Mouse (Mus musculus): ENCODE data around the gene Gm17509. TPM values are rescaled to one million over a fixed set of nuclear protein-coding genes. Genes with fewer than 3 reads are reported as not detected.
"Not testable (repeated sequence)": the region's sequence is repeated elsewhere in the genome, so short reads cannot be mapped to it uniquely, and the experiment has no call there.

Gm17509 gene
- polyA plus RNA-seq, 1 experiment from 2014 or later, result 0.32 TPM

DNA sequence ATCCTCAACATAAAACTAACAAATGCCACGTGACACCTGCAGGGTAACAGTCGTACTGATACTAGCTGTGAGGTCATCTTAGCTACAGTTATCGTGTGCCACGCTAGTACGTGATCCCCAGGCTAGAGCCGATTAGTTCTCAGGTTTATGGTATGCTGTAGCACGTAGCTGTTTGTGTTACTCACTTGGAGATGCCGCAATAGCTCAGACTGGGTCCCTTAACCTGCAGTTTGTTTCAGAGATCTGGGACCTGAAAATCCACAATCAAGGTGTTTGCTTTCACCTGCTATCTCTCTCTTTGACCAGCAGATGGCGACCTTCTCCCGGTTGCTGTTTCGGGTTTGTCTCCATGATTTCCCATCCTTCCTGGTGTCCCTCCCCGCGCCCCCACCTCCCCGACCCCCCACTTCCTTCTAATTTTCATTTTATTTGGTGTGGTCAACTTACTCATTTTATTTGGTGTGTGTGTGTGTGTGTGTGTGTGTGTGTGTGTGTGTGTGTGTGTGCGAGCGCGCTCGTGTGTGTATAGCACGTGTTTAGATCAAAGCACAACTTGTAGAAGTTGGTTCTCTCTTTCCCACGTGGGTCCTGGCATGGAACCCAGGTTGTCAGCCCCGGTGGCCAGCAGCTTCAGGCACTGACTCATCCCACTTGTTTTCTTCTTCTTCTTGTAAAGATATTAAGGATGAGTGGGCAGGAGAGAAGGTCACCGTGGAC is 18.0 kb downstream of the Gm17509 start:
- no peak overlapping the region for H3K27ac ChIP-seq (replicated peaks)
- ATAC-seq (ENCODE audit: low read depth), result peak; percentile 69
- 47% methylated on average over 22 of the region's 22 CpGs for WGBS

DNA sequence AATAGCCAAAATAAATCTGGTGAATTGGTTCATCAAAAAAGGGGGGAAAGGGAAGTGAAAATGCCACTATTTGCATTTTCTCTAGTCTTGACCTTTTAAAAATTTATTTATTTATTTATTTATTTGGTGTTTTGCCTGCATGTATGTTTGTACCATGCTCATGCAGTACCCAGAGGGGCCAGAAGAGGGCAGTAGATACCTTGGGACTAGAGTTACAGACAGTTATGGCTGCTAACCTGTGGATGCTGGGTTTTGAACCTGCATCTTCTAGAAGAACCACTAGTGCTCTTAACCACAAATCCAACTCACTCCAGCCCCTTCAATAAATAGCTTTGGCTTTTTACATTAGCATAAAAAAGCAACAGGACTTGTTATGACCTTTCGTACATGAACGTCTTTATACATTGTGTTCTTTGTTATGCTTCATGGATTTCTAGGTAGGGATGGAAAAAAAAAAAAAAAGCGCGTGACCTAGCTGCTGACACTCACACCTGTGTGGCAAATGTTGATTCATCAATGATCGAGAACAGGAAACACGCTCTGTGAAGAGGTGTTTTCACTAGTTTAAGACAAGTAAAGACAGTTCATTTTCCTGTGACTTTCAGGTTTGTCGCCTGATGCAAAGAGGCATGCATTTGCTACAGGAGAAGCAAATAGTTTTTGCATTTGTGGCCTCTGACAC is 22.3 kb downstream of the Gm17509 start:
- Histone ChIP-seq H3K27me3 (no peaks in the 10 kb centered on the region), H3K4me2 (no peak overlapping the region), H3K4me1 (replicated peaks) (no peaks in the 10 kb centered on the region), H3K9ac (no peak overlapping the region), H3K36me3 (no peaks in the 10 kb centered on the region), H3K9me3 (no peaks in the 10 kb centered on the region), H3K27ac (replicated peaks) (no peak overlapping the region), H3K4me3 (no peak overlapping the region)
- 90% methylated on average over 7 of the region's 7 CpGs for WGBS
- ATAC-seq (ENCODE audit: low read depth), result no peak

More for the DNA sequence above, 18.0 kb downstream of the Gm17509 start:
- no peak overlapping the region for H3K9ac ChIP-seq
- H3K4me3 ChIP-seq, result no peak overlapping the region
- H3K36me3 ChIP-seq, result no peaks in the 10 kb centered on the region
- H3K4me1 ChIP-seq (replicated peaks), result no peaks in the 10 kb centered on the region
- no peaks in the 10 kb centered on the region for H3K9me3 ChIP-seq
- no peak overlapping the region for H3K4me2 ChIP-seq
- no peaks in the 10 kb centered on the region for H3K27me3 ChIP-seq

DNA sequence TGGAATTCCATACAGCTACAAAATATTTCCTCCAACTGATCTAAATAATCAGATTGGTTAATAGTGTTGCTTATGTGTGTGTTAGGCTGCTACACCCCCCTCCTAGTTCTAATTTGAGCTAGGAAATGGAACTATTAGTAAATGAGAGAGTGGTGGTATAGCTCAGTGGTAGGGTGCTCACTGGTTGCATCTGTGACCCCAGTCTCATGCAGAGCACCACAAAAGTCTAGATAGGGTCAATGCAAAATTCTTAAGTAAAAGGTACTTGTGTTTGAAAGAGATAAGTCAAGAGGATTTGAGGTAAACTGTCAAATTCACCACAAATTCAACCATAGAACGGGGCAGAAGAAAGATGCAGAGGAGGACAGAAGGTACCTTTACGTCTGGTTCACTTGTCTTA is 23.2 kb downstream of the Gm17509 start:
- 98% methylated on average over 2 of the region's 2 CpGs for WGBS
- Histone ChIP-seq H3K27me3 (no peaks in the 10 kb centered on the region), H3K4me2 (no peak overlapping the region), H3K9ac (no peak overlapping the region), H3K27ac (replicated peaks) (no peak overlapping the region), H3K4me3 (no peak overlapping the region), H3K9me3 (no peaks in the 10 kb centered on the region), H3K4me1 (replicated peaks) (no peaks in the 10 kb centered on the region), H3K36me3 (no peaks in the 10 kb centered on the region)
- ATAC-seq (ENCODE audit: low read depth), result no peak

DNA sequence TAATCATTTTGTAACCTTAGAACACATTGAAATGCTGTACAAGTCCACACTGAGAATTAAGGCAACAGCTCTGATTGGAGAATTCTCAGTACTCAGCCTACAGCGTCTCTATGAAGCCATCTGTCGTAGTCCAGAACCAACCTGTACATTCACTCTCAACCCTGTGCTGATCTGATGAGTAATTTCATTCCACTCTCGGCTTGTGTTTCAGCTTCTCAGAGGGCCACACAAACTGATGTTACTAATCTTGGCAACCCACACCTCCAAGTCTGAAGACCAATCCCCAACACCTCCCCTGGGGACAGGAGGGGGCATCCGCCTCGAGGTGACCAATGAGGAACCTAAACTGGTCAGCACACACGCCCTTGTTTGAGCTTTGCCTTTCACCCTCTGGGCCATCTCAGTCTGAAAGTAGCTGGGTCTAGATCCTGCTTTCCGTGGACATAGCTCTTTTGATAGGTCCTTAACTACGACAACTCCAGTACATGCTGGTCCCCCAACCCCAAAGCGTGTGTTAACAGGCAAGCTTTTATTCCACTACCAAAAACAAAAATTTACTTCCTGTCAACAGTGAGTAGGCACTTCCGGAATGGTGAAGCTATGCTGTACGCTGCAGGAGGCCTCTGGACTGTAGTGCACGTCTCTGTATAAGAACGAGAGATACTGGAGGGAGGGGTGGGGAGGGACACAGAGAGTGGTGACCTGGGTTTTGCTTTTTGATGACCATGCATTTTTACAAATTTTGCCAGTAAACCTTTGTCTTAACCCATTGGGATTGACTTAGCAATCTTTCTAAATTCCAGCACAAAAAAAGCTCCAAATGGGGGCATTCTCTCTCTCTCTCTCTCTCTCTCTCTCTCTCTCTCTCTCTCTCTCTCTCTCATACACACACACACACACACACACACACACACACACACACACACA is 25.0 kb downstream of the Gm17509 start:
- Histone ChIP-seq H3K9me3 (no peaks in the 10 kb centered on the region), H3K4me3 (no peak overlapping the region), H3K4me2 (no peak overlapping the region), H3K4me1 (replicated peaks) (no peaks in the 10 kb centered on the region), H3K27me3 (no peaks in the 10 kb centered on the region), H3K27ac (replicated peaks) (no peak overlapping the region), H3K36me3 (no peaks in the 10 kb centered on the region), H3K9ac (no peak overlapping the region)
- 85% methylated on average over 13 of the region's 13 CpGs for WGBS
- ATAC-seq (ENCODE audit: low read depth), result no peak

DNA sequence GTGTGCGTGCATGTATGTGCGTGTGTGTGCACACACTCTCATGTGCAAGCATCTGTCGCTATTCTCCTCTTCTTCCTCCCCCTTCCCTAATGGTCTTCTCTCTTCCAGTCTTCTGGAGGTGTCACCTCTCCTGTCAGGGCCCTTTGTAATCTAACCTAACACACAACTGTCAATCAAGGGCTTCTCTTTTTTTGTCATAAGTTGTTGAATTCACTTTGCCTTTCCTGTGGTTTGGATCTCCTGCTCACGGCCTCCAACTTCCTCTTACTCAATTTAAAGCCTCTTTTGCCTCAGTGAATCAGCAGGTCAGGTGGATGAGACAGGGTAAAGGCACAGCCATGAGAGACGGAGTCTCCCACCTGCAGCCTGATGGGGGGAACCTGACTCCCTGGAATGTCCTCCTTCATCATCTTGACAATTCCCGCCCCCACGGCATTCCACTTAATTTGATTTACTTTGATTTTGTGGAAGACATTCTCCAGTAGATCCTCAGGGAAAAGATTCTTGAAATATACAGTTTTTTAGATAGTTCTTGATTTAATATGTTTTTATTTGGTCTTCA is 27.4 kb downstream of the Gm17509 start:
- Histone ChIP-seq H3K36me3 (no peaks in the 10 kb centered on the region), H3K27me3 (no peaks in the 10 kb centered on the region), H3K9ac (no peak overlapping the region), H3K9me3 (no peaks in the 10 kb centered on the region), H3K27ac (replicated peaks) (no peak overlapping the region), H3K4me1 (replicated peaks) (no peaks in the 10 kb centered on the region), H3K4me2 (no peak overlapping the region), H3K4me3 (no peak overlapping the region)
- 78% methylated on average over 7 of the region's 7 CpGs for WGBS
- no peak for ATAC-seq (ENCODE audit: low read depth)

DNA sequence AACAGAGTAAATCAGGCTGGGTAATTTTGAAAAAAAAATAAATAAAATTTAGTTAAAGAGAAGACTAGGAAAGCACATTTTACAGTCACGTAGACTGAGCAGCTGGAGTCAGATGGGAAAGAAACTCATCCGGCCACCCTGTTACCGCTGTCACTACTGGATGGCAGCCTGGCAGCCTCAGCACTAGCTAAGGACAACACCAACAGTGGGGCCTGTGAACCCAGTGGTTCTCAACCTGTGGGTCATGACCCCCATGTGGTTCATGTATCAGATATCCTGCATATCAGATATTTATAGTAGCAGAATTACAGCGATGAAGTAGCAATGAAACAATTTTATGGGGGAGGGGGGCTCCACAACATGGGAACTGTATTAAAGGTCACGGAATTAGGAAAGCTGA is 28.7 kb downstream of the Gm17509 start:
- H3K27me3 ChIP-seq, result no peaks in the 10 kb centered on the region
- no peak overlapping the region for H3K4me2 ChIP-seq
- no peak overlapping the region for H3K4me3 ChIP-seq
- no peak overlapping the region for H3K27ac ChIP-seq (replicated peaks)
- no peaks in the 10 kb centered on the region for H3K4me1 ChIP-seq (replicated peaks)
- H3K36me3 ChIP-seq, result no peaks in the 10 kb centered on the region
- H3K9me3 ChIP-seq, result no peaks in the 10 kb centered on the region
- no peak for ATAC-seq (ENCODE audit: low read depth)
- 85% methylated on average over 5 of the region's 5 CpGs for WGBS
- no peak overlapping the region for H3K9ac ChIP-seq

DNA sequence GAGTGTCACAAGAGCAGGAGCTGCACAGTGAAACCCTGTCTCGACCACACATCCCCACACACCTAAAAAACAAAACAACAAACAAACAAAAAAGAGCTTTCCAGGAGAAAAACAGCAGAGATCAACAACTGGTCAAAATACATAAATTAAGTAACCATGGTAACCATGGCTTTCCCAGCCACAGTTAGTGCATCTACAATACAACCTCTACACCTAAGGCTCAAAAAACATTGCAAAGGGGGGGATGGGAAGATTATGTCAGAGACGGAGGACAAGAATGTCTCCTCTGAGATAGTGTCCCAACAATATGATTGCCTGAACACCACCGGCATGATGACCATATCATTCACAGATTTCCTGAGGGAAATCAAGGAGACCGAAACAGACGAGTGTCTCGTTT is 35.5 kb downstream of the Gm17509 start:
- Histone ChIP-seq H3K9me3 (no peaks in the 10 kb centered on the region), H3K27me3 (no peaks in the 10 kb centered on the region), H3K27ac (replicated peaks) (no peak overlapping the region), H3K9ac (no peak overlapping the region), H3K4me3 (no peak overlapping the region), H3K36me3 (no peaks in the 10 kb centered on the region), H3K4me1 (replicated peaks) (no peaks in the 10 kb centered on the region), H3K4me2 (no peak overlapping the region)
- WGBS, result 75% methylated on average over 6 of the region's 6 CpGs
- ATAC-seq (ENCODE audit: low read depth), result no peak

DNA sequence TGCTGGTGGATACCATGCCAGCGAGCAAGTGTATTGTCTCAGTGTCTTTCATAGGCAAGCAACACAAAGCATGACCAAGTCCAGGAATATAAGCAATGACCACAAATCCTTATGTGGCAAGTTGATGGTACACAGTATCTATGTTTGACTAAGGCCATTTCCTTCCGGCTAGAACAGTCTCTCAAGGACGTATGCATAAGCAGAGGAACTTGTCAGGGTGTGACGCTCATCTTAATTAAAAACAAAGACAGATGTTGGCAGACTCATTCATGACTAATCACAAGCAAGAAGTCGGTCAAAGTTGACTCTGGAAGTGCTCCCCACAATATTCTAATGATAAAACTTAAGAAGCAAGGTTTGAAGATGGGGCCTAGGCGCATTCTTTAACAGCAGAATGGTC is 37.6 kb downstream of the Gm17509 start:
- WGBS, result 84% methylated on average over 6 of the region's 6 CpGs

DNA sequence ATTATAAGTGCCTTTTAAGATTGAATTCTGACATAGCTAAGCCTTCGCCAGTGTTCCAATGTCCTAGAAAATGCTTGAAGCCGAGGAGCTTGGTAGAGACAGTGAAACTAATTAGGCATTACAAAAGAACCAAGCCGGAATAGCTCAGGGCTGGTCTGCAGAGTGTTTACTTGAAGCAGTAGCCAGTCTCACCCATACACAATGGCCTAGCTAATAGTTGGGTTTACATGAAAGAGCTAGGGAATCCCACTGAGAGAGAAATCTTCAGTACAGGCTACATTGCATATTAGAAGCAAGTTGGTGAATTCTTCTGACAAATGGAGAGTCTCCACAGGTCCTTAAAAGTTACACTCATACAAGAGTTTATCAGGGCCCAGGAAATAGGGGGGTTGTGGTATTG is 40.0 kb downstream of the Gm17509 start:
- not testable (repeated sequence) for H3K4me3 ChIP-seq; H3K9me3 ChIP-seq; H3K27me3 ChIP-seq; H3K36me3 ChIP-seq; H3K27ac ChIP-seq (replicated peaks); ATAC-seq (ENCODE audit: low read depth); H3K4me1 ChIP-seq (replicated peaks); H3K9ac ChIP-seq; H3K4me2 ChIP-seq
- 57% methylated on average over 3 of the region's 3 CpGs for WGBS

More for the DNA sequence above, 37.6 kb downstream of the Gm17509 start:
- no peak overlapping the region for H3K9ac ChIP-seq
- H3K27me3 ChIP-seq, result no peaks in the 10 kb centered on the region
- ATAC-seq (ENCODE audit: low read depth), result no peak
- no peaks in the 10 kb centered on the region for H3K4me1 ChIP-seq (replicated peaks)
- H3K27ac ChIP-seq (replicated peaks), result no peak overlapping the region
- H3K36me3 ChIP-seq, result no peaks in the 10 kb centered on the region
- H3K9me3 ChIP-seq, result no peaks in the 10 kb centered on the region
- H3K4me3 ChIP-seq, result no peak overlapping the region
- H3K4me2 ChIP-seq, result no peak overlapping the region

Other genes with a start within 250 kb of the Gm17509 start
- 24.3 and 27.6 TPM in 2 replicates for gene Parp8, start 195.5 kb downstream of the Gm17509 start, polyA plus RNA-seq (2015; fragmentation: Nextera tagmentation; extraction: Ambion mirVana)
- 15.4 and 15.6 TPM in 2 replicates for gene Emb, start 12.5 kb downstream of the Gm17509 start, polyA plus RNA-seq (2015; fragmentation: Nextera tagmentation; extraction: Ambion mirVana)

Measured in neural tube, embryonic 13.5 days (tissue).